Mouse (Mus musculus) lung, postnatal 25 days (tissue): ENCODE measurements around the gene Rpl10-ps3.
A peak's percentile ranks its signal among the peaks of the same experiment; 100 is the strongest.

Experiments used
- DNase-seq: peaks from one replicate; pipeline ENCODE4 v3.0.0; 2022; ENCODE audit warnings: low spot score

Gene Rpl10-ps3

GRCm38 (mm10) chr9:50344868-50345267 lies at the start of gene Rpl10-ps3:
Gene Rpl10-ps3 (minus strand): TSS chr9:50344968.
- no peak for DNase-seq

GRCm38 (mm10) chr9:50375598-50375997 lies 30.8 kb upstream of the Rpl10-ps3 start:
- no peak for DNase-seq

- DNase-seq: no peak
Measured at GRCm38 (mm10) chr9:50374666-50375065, 29.9 kb upstream of the Rpl10-ps3 start.

GRCm38 (mm10) chr9:50368551-50369297 lies 24.0 kb upstream of the Rpl10-ps3 start:
- DNase-seq: peak; percentile 1

- DNase-seq: no peak
Measured at GRCm38 (mm10) chr9:50365059-50365780, 20.5 kb upstream of the Rpl10-ps3 start.

- no peak for DNase-seq
Measured at GRCm38 (mm10) chr9:50363962-50364361, 19.2 kb upstream of the Rpl10-ps3 start.

GRCm38 (mm10) chr9:50363259-50363658 lies 18.5 kb upstream of the Rpl10-ps3 start:
- no peak for DNase-seq

GRCm38 (mm10) chr9:50362556-50362955 lies 17.8 kb upstream of the Rpl10-ps3 start:
- DNase-seq: no peak

- DNase-seq: no peak
Measured at GRCm38 (mm10) chr9:50360370-50360769, 15.6 kb upstream of the Rpl10-ps3 start.

- no peak for DNase-seq
Measured at GRCm38 (mm10) chr9:50357331-50357730, 12.6 kb upstream of the Rpl10-ps3 start.

GRCm38 (mm10) chr9:50351746-50352145 lies 7.0 kb upstream of the Rpl10-ps3 start:
- no peak for DNase-seq

- no peak for DNase-seq
Measured at GRCm38 (mm10) chr9:50350571-50350970, 5.8 kb upstream of the Rpl10-ps3 start.

- DNase-seq: no peak
Measured at GRCm38 (mm10) chr9:50349156-50349555, 4.4 kb upstream of the Rpl10-ps3 start.

GRCm38 (mm10) chr9:50348256-50348655 lies 3.5 kb upstream of the Rpl10-ps3 start:
- DNase-seq: no peak

GRCm38 (mm10) chr9:50335539-50336325 lies 9.0 kb downstream of the Rpl10-ps3 start:
- no peak for DNase-seq

- peak; percentile 18 for DNase-seq
Measured at GRCm38 (mm10) chr9:50333413-50333812, 11.4 kb downstream of the Rpl10-ps3 start.

GRCm38 (mm10) chr9:50324355-50325225 lies 20.2 kb downstream of the Rpl10-ps3 start:
- no peak for DNase-seq

- no peak for DNase-seq
Measured at GRCm38 (mm10) chr9:50320729-50321128, 24.0 kb downstream of the Rpl10-ps3 start.

GRCm38 (mm10) chr9:50319506-50319905 lies 25.3 kb downstream of the Rpl10-ps3 start:
- DNase-seq: no peak

- DNase-seq: no peak
Measured at GRCm38 (mm10) chr9:50317299-50317698, 27.5 kb downstream of the Rpl10-ps3 start.

GRCm38 (mm10) chr9:50315650-50316049 lies 29.1 kb downstream of the Rpl10-ps3 start:
- DNase-seq: no peak
